Mouse (Mus musculus) erythroblast, embryonic 14.5 days (primary cell): ENCODE measurements around the gene Lrba. TPM values are rescaled to one million over a fixed set of nuclear protein-coding genes. Genes with fewer than 3 reads are reported as not detected.

Source experiments
- H3K27me3 ChIP-seq: 2 replicates; pipeline ENCODE4 v1.6.1; 2012; ENCODE audit warnings: inconsistent platforms; ENCODE audit not compliant: control insufficient read depth
- H3K36me3 ChIP-seq: 2 replicates; pipeline ENCODE4 v1.6.1; 2012; ENCODE audit warnings: mild to moderate bottlenecking, inconsistent platforms; ENCODE audit not compliant: control insufficient read depth
- H3K4me1 ChIP-seq: 2 replicates; pipeline ENCODE4 v1.6.1; 2012; ENCODE audit warnings: inconsistent platforms; ENCODE audit not compliant: control insufficient read depth
- H3K4me3 ChIP-seq: replicated peaks from 2 replicates; pipeline ENCODE3; 2012; ENCODE audit warnings: moderate library complexity, mild to moderate bottlenecking, inconsistent platforms
- H3K9me3 ChIP-seq: 2 replicates; pipeline ENCODE4 v1.6.1; 2012; ENCODE audit warnings: low read length, inconsistent platforms, mixed read lengths; ENCODE audit not compliant: control insufficient read depth
- GATA1 ChIP-seq: IDR thresholded peaks from 2 replicates; pipeline ENCODE4 v1.6.1; 2012; ENCODE audit warnings: low read length, inconsistent platforms, mixed read lengths
- TAL1 ChIP-seq: IDR thresholded peaks from 3 replicates; pipeline ENCODE4 v1.6.1; 2012; ENCODE audit warnings: low read length, inconsistent platforms, mixed read lengths
- polyA plus RNA-seq: library from polyadenylated mRNA; stranded (reverse); fragments of >175 nt; gene quantifications from 2 replicates; pipeline ENCODE4 v1.2.3, GENCODE M21; 2012

The Lrba gene
- polyA plus RNA-seq, 1 experiment = 2.3 TPM

DNA sequence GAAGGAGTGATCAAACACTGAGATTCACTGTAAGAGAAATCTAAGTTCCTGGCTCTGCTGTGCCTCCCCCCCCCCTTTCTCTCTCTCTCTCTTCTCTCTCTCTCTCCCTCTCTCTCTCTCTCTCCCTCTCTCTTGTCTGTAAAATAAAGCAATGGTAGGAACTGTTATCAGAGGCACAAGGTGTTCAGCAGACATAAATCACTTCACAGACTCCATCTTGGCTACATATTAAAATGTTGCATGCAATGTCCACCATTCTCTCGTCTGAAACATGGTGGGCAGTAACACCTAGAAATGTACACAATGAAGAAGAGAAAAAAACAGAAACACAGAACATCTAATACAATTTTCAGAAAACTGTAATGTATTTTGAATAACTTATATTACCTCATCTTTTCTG, 534.9 kb downstream of the Lrba start:
- TF ChIP-seq TAL1 = no peak
- no peak for TF ChIP-seq GATA1

GRCm38 (mm10) chr3:86759834-86760233, 535.4 kb downstream of the Lrba start:
- Histone ChIP-seq H3K9me3 (no peaks in the 10 kb centered on the region), H3K27me3 (no peaks in the 10 kb centered on the region), H3K36me3 (no peaks in the 10 kb centered on the region; the same call in 1 of the 2 replicates), H3K4me1 (no peaks in the 10 kb centered on the region), H3K4me3 (no peak overlapping the region)
- TF ChIP-seq GATA1 (no peak), TAL1 (no peak)

More for the DNA sequence above, 534.9 kb downstream of the Lrba start:
- Histone ChIP-seq H3K27me3 (no peaks in the 10 kb centered on the region), H3K4me1 (no peaks in the 10 kb centered on the region), H3K9me3 (no peaks in the 10 kb centered on the region), H3K4me3 (no peak overlapping the region), H3K36me3 (no peaks in the 10 kb centered on the region; the same call in 1 of the 2 replicates)

DNA sequence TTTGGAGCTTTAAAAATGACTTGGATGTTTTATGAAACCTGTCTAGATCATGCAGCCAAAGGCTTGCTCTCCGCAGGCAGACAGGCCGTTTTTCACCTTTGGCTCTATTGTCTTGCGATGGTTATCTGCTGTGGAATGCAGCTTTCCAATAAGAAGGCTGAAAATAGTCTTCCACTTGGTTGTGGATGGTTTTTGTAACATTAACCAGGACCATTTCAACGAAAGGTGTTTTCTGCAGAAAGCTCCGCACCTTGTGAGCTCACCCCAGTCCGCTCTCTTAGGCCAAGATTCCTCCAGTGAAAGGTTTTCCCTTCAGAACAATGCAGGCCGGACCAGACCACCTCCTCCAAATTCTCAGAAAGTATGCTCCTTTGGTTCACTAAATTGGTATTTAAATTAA, 536.0 kb downstream of the Lrba start:
- Histone ChIP-seq H3K4me3 (no peak overlapping the region), H3K27me3 (no peaks in the 10 kb centered on the region), H3K9me3 (no peaks in the 10 kb centered on the region), H3K36me3 (no peaks in the 10 kb centered on the region; the same call in 1 of the 2 replicates), H3K4me1 (no peaks in the 10 kb centered on the region)
- TF ChIP-seq TAL1 = no peak
- no peak for TF ChIP-seq GATA1

GRCm38 (mm10) chr3:86761095-86762035, 536.9 kb downstream of the Lrba start:
- H3K4me1 ChIP-seq = no peaks in the 10 kb centered on the region
- H3K9me3 ChIP-seq = no peaks in the 10 kb centered on the region
- no peaks in the 10 kb centered on the region for H3K27me3 ChIP-seq
- no peak overlapping the region for H3K4me3 ChIP-seq
- H3K36me3 ChIP-seq = no peaks in the 10 kb centered on the region; the same call in 1 of the 2 replicates
- TF ChIP-seq GATA1 = no peak
- TF ChIP-seq TAL1 = no peak

GRCm38 (mm10) chr3:86762036-86762415, 537.5 kb downstream of the Lrba start:
- Histone ChIP-seq H3K4me1 (no peaks in the 10 kb centered on the region), H3K4me3 (no peak overlapping the region), H3K9me3 (no peaks in the 10 kb centered on the region), H3K36me3 (no peaks in the 10 kb centered on the region; the same call in 1 of the 2 replicates), H3K27me3 (no peaks in the 10 kb centered on the region)
- TF ChIP-seq TAL1 (no peak), GATA1 (no peak)

DNA sequence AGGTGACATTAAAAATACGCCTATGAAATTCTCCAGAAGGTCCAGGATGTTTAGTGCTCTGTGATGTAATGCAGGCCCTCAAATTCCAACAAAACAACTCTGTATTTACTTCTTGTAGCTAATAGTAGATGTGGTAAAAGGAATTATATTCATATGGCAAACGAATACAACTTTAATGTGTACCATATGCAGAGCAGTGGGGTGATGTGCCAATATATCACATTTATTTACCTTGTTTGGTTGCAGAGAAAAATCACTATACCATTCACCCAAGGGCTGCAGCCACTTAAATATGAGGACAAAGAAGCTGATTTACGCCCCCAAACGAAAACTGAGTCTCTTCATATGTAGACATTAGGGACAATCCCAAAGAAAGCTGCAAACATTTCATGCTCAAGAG, 538.0 kb downstream of the Lrba start:
- Histone ChIP-seq H3K36me3 (no peaks in the 10 kb centered on the region; the same call in 1 of the 2 replicates), H3K4me1 (no peaks in the 10 kb centered on the region), H3K9me3 (no peaks in the 10 kb centered on the region), H3K27me3 (no peaks in the 10 kb centered on the region), H3K4me3 (no peak overlapping the region)
- TF ChIP-seq GATA1 (no peak), TAL1 (no peak)

DNA sequence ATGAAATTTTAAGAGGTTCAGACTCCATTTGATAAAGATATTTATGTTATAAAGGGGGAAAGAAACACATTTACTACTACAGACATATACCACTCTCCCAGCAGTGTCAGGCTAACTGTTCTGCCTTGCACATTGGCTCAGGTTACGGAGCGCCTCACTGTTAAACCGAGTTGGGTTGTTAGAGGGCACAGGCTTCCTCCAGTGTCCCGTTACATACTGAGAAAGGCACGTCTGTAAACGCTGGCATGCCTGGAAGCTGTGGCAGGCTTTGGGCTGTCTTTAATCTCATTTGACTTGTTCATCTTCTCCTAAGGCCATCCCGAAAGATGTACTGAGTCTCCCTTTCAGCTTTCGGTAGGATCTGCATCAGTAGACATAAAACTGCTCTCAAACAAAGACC, 544.1 kb downstream of the Lrba start:
- TF ChIP-seq TAL1 = no peak
- no peak for TF ChIP-seq GATA1
- peaks cover 1% of the 10 kb centered on the region for H3K36me3 ChIP-seq
- H3K9me3 ChIP-seq = no peaks in the 10 kb centered on the region
- H3K27me3 ChIP-seq = peaks cover 2% of the 10 kb centered on the region; the same call in 1 of the 2 replicates
- H3K4me1 ChIP-seq = no peaks in the 10 kb centered on the region
- no peak overlapping the region for H3K4me3 ChIP-seq

DNA sequence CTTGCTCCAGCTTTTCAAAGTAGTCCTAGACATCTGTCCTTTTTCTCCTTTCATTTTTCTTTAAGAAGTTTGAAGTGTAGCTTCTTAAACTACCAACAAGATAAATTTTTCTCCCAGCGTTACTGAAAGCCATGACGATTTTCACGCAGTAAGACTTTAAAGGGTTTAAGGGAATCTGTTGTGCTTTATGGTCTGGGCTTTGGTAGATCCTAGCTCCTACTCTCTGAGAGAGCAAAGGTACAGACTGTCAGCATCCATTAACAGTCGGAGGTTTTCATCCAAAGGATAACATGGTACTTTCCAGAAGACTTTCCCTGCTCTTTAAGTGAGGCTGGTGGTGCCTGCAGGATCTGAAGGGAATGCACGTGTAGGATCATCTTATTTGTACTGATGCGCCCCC, 544.5 kb downstream of the Lrba start:
- Histone ChIP-seq H3K9me3 (no peaks in the 10 kb centered on the region), H3K27me3 (peaks cover 2% of the 10 kb centered on the region; the same call in 1 of the 2 replicates), H3K36me3 (peaks cover 4% of the 10 kb centered on the region), H3K4me3 (no peak overlapping the region), H3K4me1 (no peaks in the 10 kb centered on the region)
- TF ChIP-seq TAL1 (no peak), GATA1 (no peak)

DNA sequence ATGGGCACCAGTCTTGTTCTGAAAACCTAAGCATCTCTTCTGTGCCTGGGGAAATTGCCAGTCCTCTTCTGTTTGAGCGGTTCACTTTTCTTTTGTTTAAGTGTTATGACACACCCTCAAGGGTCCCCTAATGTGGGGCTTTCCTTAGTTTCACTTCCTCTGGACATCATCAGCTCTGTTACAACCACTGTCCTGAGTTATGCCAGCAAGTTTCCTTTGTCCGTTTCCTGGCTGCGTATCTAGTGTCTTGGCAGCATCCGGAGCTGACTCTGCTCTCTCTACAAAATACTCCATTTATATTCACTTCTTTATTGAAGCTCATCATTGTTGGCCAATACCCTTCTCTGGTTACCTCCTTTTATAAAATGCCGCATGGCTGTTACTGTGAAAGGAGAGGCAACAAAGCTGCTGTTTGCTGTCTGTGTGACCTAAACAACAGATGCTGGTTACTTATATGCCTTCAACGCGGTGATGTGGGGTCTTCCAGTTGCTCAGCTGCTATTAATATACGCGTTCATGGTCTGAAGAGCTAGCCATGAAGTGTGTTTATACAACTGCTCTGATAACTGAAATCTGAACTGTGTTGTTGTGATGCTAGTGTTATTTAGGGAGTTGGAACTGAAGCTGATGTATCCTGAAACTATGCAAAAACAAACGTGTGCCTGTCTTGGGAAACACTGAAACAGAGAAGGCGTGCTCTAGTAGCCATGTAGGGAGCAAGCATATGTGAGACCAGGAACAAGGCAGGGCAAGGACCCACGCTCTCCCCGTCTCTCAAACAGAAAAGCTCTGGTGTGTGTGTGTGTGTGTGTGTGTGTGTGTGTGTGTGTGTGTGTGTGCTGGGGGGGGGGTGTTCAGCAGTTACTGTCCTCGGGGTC, 550.3 kb downstream of the Lrba start:
- Histone ChIP-seq H3K27me3 (no peaks in the 10 kb centered on the region), H3K9me3 (no peaks in the 10 kb centered on the region), H3K4me1 (no peaks in the 10 kb centered on the region), H3K36me3 (peaks cover 39% of the 10 kb centered on the region), H3K4me3 (no peak overlapping the region)
- TF ChIP-seq TAL1 (no peak), GATA1 (no peak)
